Mouse (Mus musculus) left cerebral cortex, adult 11 months (tissue): ENCODE data around the gene Orai3.
"Not testable (repeated sequence)": the region's sequence is repeated elsewhere in the genome, so short reads cannot be mapped to it uniquely, and the experiment has no call there.

ENCODE experiments used
- DNase-seq: peaks from one replicate; pipeline ENCODE4 v3.0.0; 2022; ENCODE audit warnings: low spot score

Orai3 gene

DNA sequence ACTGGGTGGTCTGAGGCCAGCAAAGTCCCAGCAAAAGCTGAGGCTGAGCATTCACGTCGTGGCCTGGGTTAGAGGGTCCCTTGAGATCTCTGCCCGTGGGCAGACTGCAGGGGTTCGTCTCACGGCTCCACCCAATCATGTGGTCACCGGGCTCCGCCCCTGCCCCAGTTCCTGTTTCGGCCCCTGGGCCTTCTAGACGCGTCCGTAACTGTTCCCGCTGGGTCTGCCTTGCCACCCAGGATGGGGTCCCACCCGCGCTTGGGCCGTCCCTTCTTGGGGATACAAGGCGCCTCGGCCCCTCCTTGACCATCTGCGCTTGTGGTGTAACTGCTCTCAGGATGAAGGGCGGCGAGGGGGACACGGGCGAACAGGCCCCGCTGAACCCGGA is at the start of gene Orai3:
TSS of gene Orai3 (plus strand) at position 165 of the 388 bp plus-strand sequence.
- DNase-seq, result no peak

- DNase-seq, result no peak
These were observed 44.1 kb upstream of the Orai3 start for GRCm38 (mm10) chr7:127725490-127725889.

GRCm38 (mm10) chr7:127725924-127726323 is 43.7 kb upstream of the Orai3 start:
- DNase-seq, result no peak

GRCm38 (mm10) chr7:127727898-127728297 is 41.7 kb upstream of the Orai3 start:
- DNase-seq, result no peak

DNA sequence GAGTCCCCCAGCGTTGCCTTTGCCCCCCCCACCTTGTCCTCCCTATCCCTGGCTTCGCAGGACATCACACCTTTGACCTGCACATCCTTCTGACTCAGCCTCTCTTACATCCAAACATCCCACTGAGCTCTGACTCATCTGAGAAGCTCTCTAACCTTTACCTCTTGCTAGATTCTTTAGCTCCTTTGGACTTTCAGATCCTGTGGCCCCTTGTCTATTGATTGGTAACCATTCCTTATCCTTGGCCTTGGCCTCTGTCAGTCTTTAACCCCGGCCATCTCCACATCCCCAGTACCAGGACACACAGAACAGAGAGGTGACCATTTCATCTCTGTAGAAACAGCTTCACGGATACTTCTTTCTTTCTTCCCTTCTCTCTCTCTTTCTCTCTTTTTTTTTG is 39.4 kb upstream of the Orai3 start:
- no peak for DNase-seq

DNA sequence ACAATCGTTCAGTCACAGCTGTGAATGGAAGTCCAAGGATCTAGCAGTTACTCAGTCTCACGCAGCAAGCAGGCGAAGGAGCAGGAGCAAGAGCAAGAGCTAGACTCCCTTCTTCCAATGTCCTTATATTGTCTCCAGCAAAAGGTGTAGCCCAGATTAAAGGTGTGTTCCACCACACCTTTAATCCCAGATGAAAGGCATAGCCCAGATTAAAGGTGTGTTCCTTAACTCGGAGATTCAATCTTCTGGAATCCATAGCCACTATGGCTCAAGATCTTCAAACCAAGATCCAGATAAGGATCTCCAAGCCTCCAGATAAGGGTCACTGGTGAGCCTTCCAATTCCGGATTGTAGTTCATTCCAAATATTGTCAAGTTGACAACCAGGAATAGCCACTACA is 37.5 kb upstream of the Orai3 start, which contains the start of gene Ctf2:
TSS of gene Ctf2 (minus strand) at position 101 of the 400 bp plus-strand sequence.
- not testable (repeated sequence) for DNase-seq

- DNase-seq, result peak; percentile 71
These were observed 25.1 kb upstream of the Orai3 start, which contains the start of gene Fbxl19 for GRCm38 (mm10) chr7:127744366-127745045. Gene Fbxl19 (plus strand): TSS chr7:127744543.

GRCm38 (mm10) chr7:127745251-127745651 is 24.4 kb upstream of the Orai3 start:
- DNase-seq, result peak; percentile 96

- peak; percentile 99 for DNase-seq
These were observed 23.7 kb upstream of the Orai3 start for GRCm38 (mm10) chr7:127745652-127746493.

DNA sequence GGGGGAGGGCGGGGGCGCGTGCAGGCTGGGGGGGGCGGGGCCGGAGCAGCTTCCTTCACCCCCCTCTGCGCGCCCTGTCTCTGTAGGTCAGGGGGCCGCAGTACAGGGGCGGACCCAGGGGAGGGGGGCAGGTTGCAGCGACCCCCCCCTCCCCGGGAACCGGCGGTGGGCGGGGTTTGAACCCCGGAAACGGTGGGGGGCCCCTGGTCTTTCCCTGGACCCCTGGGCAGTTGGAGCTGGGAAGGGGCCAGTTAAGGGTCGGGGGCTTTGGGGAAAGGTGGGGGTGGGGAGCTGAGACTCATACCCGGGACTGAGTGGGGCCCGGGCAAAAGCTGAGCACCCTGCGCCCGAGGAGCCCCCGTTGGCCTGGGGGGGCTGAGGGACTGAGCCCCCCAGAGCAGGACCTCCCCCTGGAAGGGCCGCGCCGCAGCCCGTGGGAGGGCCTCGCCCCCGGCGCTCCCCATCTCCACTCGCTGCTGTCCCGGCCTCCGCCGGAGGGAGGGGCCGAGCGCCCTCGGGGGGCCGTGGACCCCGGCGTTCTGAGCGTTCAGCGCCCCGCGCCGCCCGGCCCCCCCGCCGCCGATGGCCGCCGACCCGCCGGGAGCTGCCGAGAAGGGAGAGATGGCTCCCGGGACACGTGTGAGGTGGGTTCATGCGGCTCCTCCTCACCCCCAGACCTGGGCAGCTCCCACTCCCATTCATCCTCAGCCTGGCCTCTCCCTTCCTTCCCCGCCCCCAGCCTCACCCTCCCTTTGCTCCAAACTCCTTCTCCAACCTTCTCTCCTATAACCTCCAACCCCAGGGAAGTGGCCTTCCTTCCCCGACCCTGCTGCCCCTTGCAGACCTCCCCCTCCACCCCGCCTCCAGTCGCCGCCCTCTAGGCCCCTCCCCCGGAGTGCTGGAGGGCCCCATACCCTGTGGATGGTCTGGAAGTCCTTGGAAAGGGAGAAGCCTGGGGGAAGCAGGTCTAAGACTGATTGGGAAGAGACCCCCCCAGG is 22.8 kb upstream of the Orai3 start:
- no peak for DNase-seq

DNA sequence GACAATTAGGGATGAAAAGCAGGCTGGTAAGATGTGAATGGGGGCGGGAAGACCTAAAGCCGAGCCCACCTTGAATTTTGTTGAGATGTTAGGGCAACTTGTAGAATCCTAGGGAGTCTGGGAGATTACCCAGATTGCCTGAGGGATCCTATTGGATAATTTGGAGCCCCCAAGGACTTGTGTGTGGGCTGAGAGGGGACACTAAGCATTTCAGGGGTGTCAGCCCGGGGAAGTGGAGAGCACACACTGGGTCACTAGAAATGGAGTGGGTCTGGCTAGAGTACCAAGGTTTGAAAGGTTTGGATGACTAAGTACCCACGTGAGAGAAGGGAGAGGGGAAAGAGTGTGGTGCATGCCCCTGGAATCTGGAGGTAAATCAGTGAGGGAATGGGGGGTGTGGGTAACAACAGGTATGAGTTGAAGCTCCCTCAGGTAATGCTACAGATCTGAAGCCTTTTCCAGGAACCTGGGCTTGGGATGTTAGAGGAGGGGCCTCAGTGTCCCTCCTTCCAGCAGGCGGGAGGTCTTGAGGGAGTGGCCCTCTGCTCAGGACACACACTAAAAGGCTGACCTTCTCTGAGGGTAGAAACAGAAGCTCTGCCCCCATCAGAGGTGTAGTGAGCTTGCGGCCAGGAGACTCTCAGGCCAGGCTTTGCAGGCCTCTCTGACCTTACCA is 21.9 kb upstream of the Orai3 start:
- no peak for DNase-seq

- DNase-seq, result no peak
These were observed 21.4 kb upstream of the Orai3 start for GRCm38 (mm10) chr7:127748235-127748560.

DNA sequence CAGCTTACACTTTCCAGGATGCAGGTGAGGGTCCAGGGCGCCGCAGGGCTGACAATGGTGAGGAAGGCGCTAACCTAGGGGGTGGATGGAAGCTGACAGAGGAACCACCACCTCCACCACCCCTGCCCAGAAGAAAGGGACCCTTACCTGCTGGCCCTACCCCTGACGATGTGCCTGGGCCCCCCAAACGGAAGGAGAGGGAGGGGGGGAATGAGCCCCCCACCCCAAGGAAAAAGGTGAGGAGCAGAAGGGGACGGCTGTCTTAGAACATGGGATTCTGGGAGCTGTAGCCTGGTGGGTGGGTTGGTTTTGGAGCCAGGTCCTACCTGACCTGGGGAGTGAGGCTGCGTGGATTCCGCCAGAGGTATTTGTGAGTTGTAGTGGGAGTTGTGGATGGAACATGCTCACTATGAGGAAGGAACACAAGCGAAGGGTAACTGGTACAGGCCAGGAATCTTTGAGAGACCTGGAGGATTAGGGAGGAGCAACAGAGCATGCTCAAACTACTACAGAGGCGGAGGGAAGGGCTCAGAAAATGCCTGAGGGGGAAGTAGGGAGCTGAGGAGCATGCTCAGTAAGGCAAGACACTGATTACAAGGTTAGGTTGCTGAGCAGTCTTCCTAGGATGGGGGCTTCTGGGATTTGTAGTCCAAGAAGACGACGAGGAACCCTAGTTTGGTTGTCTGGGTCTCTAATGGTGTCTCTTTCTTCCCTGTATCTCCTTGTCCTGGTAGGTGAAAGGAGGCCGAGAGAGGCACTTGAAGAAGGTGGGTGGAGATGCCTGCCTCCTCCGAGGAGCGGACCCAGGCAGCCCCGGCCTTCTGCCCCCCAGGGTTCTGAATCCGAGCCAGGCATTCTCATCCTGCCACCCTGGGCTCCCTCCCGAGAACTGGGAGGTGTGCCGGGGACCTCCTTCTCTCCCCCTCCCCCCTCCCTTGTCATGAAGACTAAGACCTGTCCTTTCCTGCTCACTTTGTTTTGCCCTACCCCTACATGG is 19.2 kb upstream of the Orai3 start:
- no peak for DNase-seq

DNA sequence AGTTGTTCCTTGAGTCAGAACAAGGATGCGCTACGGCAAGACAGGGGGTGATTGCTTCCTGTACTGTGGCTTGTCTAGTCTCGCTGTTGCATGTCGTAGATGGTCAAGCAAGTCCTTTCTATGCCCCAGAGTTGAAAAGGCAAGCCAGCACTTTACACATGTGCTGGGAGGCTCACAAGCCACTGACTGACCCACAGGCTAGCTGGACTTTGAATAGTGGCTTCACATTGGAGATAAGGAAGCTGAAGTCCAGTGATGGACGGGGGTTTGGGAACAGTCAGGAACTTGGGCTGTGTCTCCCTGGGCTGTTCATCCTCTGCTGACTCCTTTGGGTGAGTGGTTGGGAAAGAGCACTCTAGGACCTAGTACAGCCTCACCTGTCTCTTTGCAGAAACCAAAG is 18.0 kb upstream of the Orai3 start:
- no peak for DNase-seq

- DNase-seq, result no peak
These were observed 17.5 kb upstream of the Orai3 start for GRCm38 (mm10) chr7:127752069-127752468.

GRCm38 (mm10) chr7:127753158-127753557 is 16.5 kb upstream of the Orai3 start:
- no peak for DNase-seq

GRCm38 (mm10) chr7:127753741-127754140 is 15.9 kb upstream of the Orai3 start:
- no peak for DNase-seq

GRCm38 (mm10) chr7:127759716-127760115 is 9.9 kb upstream of the Orai3 start:
- no peak for DNase-seq

DNA sequence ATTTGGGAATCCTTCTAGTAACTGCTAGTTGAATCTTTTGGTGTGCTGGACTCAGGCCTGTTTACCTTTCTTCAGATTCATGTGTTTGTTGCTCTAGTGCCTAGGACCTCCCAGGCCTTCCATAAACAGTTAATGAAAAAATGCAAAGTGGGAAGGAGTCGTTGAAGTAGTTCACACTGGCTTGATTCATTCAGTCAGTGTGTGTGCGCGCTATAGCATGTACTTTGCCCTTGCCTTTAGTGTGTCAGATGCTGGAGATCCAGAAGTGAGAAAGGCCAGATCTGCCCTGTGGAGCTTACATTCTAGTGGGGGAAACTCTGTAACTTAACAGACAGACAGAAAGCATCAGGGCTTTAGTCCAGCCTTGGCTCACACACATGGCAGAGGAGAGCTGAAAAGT is 9.1 kb upstream of the Orai3 start:
- DNase-seq, result no peak

- no peak for DNase-seq
These were observed 8.6 kb upstream of the Orai3 start for GRCm38 (mm10) chr7:127761026-127761425.
